Mouse (Mus musculus) colon, adult 2 months (tissue): ENCODE results near the gene Tas2r116. TPM values are rescaled to one million over a fixed set of nuclear protein-coding genes. Genes with fewer than 3 reads are reported as not detected.

Experiments
- polyA plus RNA-seq: library from polyadenylated mRNA; depleted of rRNA; stranded (reverse); fragments of >200 nt; gene quantifications from 2 replicates; pipeline ENCODE4 v1.2.3, GENCODE M21; 2012; rRNA removed

Gene Tas2r116
- polyA plus RNA-seq: not detected in 2 replicates

DNA sequence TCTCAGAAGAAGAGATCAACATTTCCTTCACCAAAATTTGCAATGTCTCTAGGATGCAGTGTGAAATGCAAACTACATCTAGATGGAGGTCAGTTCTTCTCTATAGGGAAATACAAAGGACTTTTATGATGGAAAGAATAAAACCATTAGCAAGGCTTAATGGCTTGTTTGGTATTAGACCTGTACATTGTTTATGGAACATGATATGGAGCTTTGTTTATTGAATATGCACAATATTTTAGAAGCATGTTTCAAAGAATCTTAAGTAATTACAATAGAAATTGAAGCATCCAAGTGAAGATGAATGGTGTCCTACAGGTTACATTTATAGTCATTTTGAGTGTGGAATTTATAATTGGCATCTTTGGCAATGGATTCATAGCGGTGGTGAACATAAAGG, at the start of gene Tas2r116:
Gene Tas2r116 (plus strand): TSS at position 301 of the 400 bp plus-strand sequence.

GRCm38 (mm10) chr6:132846842-132847241, 8.4 kb upstream of the Tas2r116 start, which contains the start of gene Tas2r123:
Tas2r123 (plus strand) TSS chr6:132847142.

GRCm38 (mm10) chr6:132867708-132868107, 12.5 kb downstream of the Tas2r116 start, which contains the start of gene Tas2r110:
Tas2r110 (plus strand) TSS chr6:132868008.

GRCm38 (mm10) chr6:132892711-132893110, 37.5 kb downstream of the Tas2r116 start, which contains the start of gene Tas2r113:
Tas2r113 (plus strand) TSS chr6:132893011.

Other genes starting within 250 kb of the Tas2r116 start
- gene A630073D07Rik, start 203.9 kb upstream of the Tas2r116 start, polyA plus RNA-seq: not detected in 2 replicates
- not detected in 2 replicates for gene Tas2r120, start 198.5 kb upstream of the Tas2r116 start, polyA plus RNA-seq
- not detected in 2 replicates for gene Tas2r121, start 154.4 kb upstream of the Tas2r116 start, polyA plus RNA-seq
- not detected in 2 replicates for gene Tas2r122, start 143.5 kb upstream of the Tas2r116 start, polyA plus RNA-seq
- not detected in 2 replicates for gene Tas2r115, start 117.4 kb upstream of the Tas2r116 start, polyA plus RNA-seq
- not detected in 2 replicates for gene Tas2r124, start 100.7 kb upstream of the Tas2r116 start, polyA plus RNA-seq
- not detected in 2 replicates for gene Tas2r102, start 93.3 kb upstream of the Tas2r116 start, polyA plus RNA-seq
- gene Tas2r136, start 77.3 kb upstream of the Tas2r116 start, polyA plus RNA-seq: not detected in 2 replicates
- not detected in 2 replicates for gene Tas2r117, start 52.6 kb upstream of the Tas2r116 start, polyA plus RNA-seq
- gene Tas2r123, start 8.3 kb upstream of the Tas2r116 start, polyA plus RNA-seq: not detected in 2 replicates
- not detected in 2 replicates for gene Tas2r110, start 12.6 kb downstream of the Tas2r116 start, polyA plus RNA-seq
- gene Tas2r113, start 37.6 kb downstream of the Tas2r116 start, polyA plus RNA-seq: not detected in 2 replicates
- not detected in 2 replicates for gene Tas2r125, start 54.2 kb downstream of the Tas2r116 start, polyA plus RNA-seq
- gene Tas2r129, start 95.7 kb downstream of the Tas2r116 start, polyA plus RNA-seq: not detected in 2 replicates
- gene Tas2r131, start 102.5 kb downstream of the Tas2r116 start, polyA plus RNA-seq: not detected in 2 replicates
- gene Tas2r109, start 125.5 kb downstream of the Tas2r116 start, polyA plus RNA-seq: not detected in 2 replicates
- not detected in 2 replicates for gene Tas2r103, start 181.7 kb downstream of the Tas2r116 start, polyA plus RNA-seq
- not detected in 2 replicates for gene Tas2r140, start 200.4 kb downstream of the Tas2r116 start, polyA plus RNA-seq
- gene Smim10l1, start 249.5 kb downstream of the Tas2r116 start, polyA plus RNA-seq: 169 and 171 TPM in 2 replicates